Mouse (Mus musculus) layer of hippocampus, adult 11-12 months (tissue): ENCODE results near the gene Phf20.

ENCODE experiments used
- DNase-seq: peaks from one replicate; pipeline ENCODE4 v3.0.0; 2022; ENCODE audit warnings: low spot score

The Phf20 gene

DNA sequence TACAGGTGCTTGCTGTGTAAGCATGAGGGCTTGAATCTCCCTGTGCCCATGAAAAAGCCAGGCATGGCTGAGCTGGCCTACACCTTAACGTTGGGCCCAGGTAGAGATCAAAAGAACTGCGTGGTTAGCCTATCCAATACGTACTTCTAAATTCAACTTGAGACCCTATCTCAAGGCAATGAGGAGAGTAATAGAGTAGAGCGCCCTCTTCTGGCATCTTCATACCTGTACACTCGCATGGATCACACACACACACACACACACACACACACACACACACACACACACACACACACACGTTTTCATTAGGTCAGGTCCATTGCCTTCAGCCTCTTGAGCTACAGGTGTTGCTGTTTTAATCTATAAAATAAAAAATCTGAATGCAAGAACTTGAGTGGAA lies 118.5 kb downstream of the Phf20 start:
- no peak for DNase-seq

DNA sequence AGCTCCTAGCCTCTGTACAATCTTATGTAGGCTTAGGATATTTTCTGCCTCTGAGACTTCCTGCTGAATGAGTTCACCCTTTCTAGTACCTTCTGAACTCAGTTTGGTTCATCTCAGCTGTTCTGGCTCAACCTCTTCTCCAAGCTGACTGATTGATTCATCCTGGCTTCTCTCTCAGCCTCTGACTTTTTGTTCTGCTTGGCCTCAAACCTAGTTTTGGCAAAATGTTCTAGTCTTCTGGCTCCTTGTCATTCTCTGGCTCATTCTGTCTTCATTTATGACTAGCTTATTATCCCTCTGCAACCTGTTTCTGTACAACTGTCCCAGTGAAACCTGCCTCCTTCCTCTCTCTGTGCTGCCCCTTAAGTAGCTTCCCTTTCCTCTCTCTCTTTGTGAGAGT lies 122.2 kb downstream of the Phf20 start:
- no peak for DNase-seq

DNA sequence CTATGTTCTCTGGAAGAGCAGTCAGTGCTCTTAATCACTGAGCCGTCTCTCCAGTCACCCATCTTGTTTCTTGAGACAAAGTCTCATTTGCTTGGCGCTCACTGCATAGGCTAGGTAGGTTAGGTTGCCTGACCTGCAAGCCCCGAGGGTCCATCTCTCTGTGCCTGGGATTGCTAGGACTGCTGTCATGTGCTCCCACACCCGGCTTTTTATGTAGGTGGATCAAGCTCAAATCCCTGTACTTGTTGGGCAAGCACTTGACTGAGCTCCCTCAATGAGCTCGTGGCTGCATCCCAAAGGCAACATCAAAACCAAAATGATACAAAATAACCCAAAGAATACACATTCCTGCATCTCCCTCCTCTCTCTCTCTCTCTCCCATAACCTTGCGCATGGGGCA lies 125.3 kb downstream of the Phf20 start:
- DNase-seq: no peak

DNA sequence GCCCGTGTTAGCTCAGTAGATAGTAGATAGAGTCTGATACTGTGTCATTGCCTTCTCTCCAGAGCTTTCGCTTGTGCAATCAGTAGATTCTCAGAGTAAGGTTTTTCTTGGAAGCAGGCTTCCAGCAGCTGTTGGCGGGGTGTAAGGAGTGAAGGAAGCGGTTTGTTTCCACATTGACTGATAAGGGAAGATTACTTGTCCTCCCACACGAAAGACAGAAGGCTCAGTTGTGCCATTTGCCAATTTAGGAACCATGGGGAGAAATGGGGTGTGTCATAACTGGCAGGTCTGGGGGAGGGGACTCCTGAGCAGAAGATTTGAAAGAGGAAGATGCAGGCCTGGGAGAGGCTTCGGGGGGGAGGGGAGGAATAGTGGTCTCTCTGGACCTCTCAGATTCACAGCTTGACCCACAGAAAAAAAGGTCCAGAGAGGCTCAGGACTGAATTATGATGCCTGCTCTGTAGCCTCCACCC lies 127.9 kb downstream of the Phf20 start:
- DNase-seq: peak; percentile 44

DNA sequence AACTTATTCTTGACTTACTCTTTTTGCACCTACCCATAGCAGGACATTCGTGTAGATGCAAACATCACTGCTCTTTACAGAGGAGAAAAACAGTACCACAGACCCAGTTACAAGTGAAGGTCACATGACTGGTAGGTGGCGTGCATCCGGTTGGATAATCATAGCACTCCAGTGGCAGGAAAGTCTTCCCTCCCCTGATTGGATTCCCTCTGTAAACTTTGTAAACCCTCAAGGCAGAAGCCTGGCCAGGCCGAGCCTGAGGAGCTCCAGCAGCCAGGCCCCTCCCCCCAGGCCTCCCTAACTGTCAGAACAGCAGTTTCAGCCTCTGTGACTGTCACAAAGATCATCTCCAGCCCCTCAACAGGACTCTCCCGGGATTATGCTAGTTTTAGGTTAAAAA lies 128.4 kb downstream of the Phf20 start:
- DNase-seq: no peak

DNA sequence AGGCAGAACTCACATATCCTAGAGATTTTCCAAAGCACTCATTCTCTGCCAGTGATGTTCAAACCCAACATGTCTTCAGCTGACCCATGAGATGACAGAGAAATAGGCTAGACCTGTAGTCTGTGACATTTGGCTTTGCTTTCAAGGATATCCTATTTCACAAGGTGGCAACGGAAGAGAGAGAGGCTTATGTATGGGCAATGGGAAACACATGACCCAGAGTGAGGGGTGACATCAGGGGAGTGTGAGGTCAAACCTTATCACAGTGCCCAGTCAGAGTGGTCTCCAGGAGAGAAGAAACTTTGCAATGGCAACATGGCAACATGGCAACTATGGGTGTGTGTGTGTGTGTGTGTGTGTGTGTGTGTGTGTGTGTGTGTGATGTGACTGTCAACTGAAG lies 134.4 kb downstream of the Phf20 start:
- no peak for DNase-seq

DNA sequence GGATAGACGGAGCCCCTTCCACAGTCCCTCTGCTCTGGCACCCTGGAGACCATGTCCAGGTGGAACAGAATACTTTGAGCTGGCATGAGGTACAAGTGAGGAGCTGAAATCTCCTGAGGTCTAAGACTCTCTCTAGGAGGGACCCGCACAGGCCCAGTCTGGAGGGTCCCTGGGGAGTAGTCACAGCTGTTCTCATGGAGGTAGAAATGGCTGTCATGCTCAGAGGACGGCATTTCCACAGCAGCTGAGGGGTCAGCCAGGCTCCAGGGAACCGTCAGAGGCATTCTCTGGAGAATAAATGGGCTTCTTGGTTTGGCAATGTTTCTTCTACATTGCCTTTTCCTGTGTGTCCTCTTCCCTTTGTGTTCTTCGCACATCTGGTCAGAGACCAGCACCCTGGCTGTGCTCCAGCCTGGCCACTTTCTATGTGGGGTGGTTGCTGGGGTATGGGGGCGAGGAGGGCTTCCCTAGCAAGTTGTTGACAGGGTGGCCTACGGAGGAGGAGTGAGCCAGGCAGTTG lies 135.2 kb downstream of the Phf20 start:
- no peak for DNase-seq

DNA sequence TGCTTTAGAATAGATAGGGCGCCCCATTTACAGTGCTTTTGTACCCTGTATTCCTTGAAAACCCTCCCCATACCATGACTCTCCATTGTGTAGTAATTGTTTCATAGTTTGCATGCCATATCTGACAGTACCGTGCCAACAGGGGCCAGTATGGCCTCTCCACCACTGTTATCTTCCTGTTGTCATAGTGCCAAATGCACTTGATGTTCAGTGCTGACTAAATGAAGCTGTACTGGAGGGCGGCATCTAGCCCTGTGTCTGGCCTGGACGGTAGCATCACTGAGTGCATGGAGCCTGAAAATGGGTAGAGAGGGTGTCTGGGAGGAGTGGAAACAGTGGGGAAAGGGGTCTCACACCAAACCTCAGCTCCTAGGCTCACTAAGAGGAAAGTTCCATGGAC lies 143.8 kb downstream of the Phf20 start:
- no peak for DNase-seq

DNA sequence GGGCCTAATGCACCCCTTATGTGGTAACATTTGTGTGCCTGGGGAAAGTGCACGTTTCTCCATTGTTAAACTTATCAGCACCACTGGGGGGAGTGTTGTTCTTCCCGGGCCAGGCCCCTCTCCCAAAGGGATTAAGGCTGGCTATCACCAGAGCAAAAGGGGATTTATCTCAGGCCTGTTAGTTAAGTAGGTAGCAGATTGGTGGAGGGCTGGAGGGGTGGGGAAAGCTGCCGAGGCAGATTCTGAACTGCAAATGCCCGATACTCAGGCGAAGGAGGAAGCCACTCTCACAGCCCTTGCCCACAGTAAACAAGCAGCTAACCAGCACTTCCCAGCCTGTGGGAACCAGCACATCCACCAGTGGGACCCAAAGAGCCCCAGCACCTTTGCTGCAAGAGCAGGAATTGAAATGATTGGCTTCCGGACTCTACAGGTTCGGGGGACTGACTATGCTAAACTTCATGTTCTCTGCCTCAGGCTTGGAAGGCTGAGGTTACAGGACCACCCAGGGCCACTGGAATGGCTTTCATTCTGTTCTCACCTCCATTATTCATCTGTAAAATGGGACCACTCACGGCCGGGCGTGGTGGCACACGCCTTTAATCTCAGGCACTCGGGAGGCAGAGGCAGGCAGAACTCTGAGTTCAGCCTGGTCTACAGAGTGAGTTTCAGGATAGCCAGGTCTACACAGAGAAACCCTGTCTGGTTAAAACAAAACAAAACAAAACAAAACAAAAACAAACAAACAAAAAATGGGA lies 148.7 kb downstream of the Phf20 start:
- DNase-seq: no peak

DNA sequence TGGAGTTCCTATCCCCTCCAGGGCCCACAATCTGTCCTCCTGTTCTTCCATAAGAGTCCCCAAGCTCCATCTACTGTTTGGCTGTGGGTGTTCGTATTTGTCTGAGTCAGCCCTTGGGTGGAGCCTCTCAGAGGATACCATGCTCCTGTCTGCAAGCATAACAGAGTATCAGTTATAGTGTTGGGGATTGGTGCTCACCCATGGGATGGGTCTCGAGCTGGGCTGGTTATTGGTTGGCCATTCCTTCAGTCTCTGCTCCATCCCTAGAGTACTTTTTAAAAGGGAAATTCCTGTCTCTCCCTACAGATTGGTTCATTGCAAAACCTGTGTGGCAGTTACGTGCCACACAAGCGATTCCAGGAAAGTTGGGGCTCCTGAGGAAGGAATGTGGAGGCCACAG lies 152.5 kb downstream of the Phf20 start:
- no peak for DNase-seq

DNA sequence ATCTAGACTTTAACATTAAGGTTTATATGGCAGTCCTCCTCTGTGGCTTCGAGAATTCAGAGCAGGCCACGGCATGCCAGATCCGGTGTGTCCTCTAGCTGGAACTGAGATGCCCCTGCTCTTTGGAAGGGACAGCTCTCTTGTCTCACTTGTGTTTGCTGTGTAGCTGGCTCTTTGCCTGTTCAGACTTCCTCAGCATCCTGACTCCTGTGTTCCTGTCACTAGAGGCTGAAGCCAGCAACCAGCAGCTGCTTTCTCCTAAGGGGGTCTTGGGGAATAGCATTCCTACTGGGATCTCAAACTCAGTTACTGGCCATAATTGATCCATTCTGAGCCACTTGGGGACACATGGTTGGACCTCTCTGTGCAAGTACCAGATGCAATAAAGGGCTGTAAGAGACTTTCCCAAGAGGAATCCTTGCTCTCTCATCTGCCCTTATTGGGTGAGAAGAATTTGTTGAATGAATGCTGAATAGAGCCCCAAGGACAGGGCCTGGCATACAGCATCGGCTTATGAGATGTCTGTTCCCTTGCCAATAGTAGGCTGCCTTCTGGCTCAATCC lies 153.1 kb downstream of the Phf20 start:
- DNase-seq: no peak

DNA sequence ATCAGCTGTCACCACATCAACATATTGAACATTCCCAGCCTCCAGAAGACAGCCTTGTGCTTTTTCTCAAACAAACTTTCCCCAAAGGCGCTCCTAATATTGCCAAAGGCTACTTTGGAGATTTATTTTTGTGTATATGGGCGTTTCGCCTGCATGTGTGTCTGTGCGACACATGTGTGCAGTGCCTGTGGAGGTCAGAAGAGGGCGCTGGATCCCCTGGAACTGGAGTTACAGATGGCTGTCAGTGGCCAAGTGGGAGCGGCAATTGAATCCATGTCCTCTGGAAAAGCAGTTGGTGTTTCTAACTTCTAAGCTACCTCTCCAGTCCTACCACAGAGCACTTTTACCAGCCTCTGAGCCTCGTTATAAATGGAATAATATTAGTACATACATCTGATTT lies 155.0 kb downstream of the Phf20 start:
- DNase-seq: no peak

DNA sequence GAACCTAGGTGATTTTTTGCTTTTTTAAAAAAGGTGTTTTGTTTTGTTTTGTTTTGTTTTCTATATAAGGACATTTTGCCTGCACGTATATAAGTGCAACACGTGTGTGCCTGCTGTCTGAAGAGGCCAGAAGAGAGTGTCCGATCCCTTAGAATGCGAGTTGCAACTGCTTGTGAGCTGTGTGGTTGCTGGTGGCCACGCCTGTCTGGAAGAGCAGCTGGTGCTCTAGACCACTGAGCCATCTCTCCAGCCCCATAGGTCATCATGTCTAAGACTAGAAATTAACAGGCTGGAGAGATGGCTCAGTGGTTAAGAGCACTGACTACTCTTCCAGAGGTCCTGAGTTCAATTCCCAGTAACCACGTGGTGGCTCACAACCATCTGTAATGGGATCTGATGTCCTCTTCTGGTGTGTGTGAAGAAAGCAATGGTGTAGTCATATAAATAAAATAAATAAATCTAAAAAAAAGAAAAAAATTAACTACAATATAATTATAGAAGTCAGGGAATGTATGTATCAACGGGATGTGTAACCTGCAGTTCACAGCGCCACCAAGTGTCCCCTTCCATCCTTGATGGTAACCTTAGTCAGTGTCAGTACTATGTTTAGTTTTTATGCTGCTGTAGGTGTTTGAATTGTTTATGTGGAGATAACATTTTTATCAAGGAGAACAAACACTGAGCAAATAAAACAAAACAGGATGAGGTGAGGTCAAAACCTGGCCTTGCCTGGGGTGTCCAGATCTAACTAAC lies 156.3 kb downstream of the Phf20 start:
- DNase-seq: no peak

DNA sequence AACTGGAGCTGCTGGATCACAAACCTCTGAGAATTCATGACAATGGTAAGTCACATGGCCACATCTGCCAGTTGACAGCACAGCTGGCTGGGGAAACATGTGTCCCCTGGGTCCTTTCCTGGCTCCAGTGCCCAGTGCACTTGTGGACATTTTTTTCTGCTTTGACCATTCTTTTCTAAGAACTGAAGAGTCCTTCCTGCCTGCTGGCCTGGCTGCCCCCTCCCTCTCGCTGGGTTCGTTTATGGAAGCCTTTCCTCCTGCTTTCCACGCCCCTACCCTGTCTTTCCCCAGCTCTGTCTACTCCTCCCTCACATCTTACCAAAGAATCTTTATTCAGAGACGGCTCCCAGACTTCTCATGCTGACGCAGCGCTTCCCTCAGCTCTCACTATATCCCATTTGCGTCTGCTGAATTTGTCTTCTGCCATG lies 157.0 kb downstream of the Phf20 start:
- DNase-seq: peak; percentile 11

DNA sequence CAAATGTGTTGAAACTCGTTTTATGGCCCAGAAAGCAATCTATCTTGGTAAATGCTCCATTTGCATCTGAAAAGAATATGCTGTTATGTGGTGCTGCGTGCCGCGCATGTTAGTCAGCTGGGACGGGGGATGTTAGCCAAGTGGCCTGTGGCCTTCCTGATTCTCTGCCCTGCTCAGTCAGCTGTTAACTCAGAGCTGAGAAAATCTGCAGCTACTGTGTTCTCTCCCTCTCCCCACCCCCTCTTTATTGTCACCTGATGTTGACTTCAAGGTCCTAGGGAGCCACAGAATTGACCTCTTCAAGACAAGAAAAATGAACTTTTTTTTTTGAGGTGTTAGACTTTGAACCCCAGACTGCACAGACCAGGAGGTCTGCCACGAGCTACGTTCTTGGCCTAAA lies 159.8 kb downstream of the Phf20 start:
- peak; percentile 49 for DNase-seq
